Mouse (Mus musculus) thymus, adult 2 months (tissue): ENCODE results near the gene H2al2b. TPM values are rescaled to one million over a fixed set of nuclear protein-coding genes. Genes with fewer than 3 reads are reported as not detected.
"Not testable (repeated sequence)": the region's sequence is repeated elsewhere in the genome, so short reads cannot be mapped to it uniquely, and the experiment has no call there.

ENCODE experiments used
- DNase-seq: peaks from one replicate; pipeline ENCODE4 v3.0.0; 2021
- H3K27ac ChIP-seq: fragments of 200-500 bp; 2 replicates; pipeline ENCODE4 v1.5.1; 2012; ENCODE audit warnings: low read length, control low read depth; ENCODE audit not compliant: control insufficient read depth, insufficient read depth
- H3K27me3 ChIP-seq: fragments of 200-500 bp; 2 replicates; pipeline ENCODE4 v1.6.1; 2012; ENCODE audit warnings: mild to moderate bottlenecking, low read length, moderate library complexity, mixed read lengths; ENCODE audit not compliant: control insufficient read depth, insufficient read depth
- H3K36me3 ChIP-seq: fragments of 200-500 bp; 2 replicates; pipeline ENCODE4 v1.6.1; 2012; ENCODE audit warnings: mild to moderate bottlenecking, low read length, moderate library complexity; ENCODE audit not compliant: control insufficient read depth, insufficient read depth
- H3K4me1 ChIP-seq: fragments of 200-500 bp; replicated peaks from 2 replicates; pipeline ENCODE4 v1.6.1; 2012; ENCODE audit warnings: low read length; ENCODE audit not compliant: control insufficient read depth, insufficient read depth
- H3K4me3 ChIP-seq: fragments of 200-500 bp; 2 replicates; pipeline ENCODE4 v1.5.1; 2012; ENCODE audit warnings: mild to moderate bottlenecking, low read length, control low read depth, moderate library complexity; ENCODE audit not compliant: control insufficient read depth, insufficient read depth
- WGBS: fragments of 180-500 bp; shearing (Covaris S2); methylation state at CpG from one replicate; pipeline ENCODE4 v1.1.7; 2018; 5-methylcytosine and 5-hydroxymethylcytosine counted together
- polyA plus RNA-seq: library from polyadenylated mRNA; depleted of rRNA; stranded (reverse); fragments of >200 nt; gene quantifications from 2 replicates; pipeline ENCODE4 v1.2.3, GENCODE M21; 2012; rRNA removed

Gene H2al2b
- polyA plus RNA-seq = not detected in 2 replicates

DNA sequence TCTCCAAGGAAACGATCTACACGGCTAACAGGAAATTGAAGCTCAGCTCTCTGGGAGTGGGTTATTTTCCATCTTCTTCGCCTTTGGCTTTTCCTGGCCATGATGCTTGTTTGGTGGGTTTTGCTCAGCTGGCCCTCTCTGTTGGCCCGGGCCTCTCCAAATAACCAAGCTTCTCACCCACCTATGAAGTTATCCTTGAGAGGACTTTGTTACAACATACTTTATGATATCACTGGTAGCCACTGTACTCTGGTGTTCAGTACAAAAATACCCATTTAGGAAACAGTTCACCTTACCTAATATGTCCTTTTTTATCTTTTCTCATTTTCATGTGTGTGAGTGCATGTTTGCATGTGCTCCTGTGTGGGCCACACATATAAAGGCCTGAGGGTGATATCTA is at the start of gene H2al2b:
TSS of gene H2al2b (minus strand) at position 101 of the 400 bp plus-strand sequence.
- H3K4me3 ChIP-seq, H3K27ac ChIP-seq, H3K36me3 ChIP-seq, H3K27me3 ChIP-seq, DNase-seq, H3K4me1 ChIP-seq: not testable (repeated sequence)
- WGBS = no CpG with 5 or more reads among the region's 4 CpGs

Other genes starting within 250 kb of the H2al2b start
- not detected in 2 replicates for gene H2al2c, start 121.6 kb downstream of the H2al2b start, polyA plus RNA-seq
- gene Sry, start 57.0 kb downstream of the H2al2b start, polyA plus RNA-seq = 0.13 TPM in 1 of 2 replicates, not detected in the other
- gene Gm4064, start 75.5 kb upstream of the H2al2b start, polyA plus RNA-seq = not detected in 2 replicates
- gene Rbmy, start 110.0 kb upstream of the H2al2b start, polyA plus RNA-seq = not detected in 2 replicates
- gene Gm10256, start 110.0 kb upstream of the H2al2b start, polyA plus RNA-seq = not detected in 2 replicates
- not detected in 2 replicates for gene Gm10352, start 180.3 kb upstream of the H2al2b start, polyA plus RNA-seq
- gene Gm29289, start 211.9 kb upstream of the H2al2b start, polyA plus RNA-seq = not detected in 2 replicates